Mouse (Mus musculus) macrophage (primary cell): ENCODE results near the gene Vmn2r47. TPM values are rescaled to one million over a fixed set of nuclear protein-coding genes. Genes with fewer than 3 reads are reported as not detected.
"Not testable (repeated sequence)": the region's sequence is repeated elsewhere in the genome, so short reads cannot be mapped to it uniquely, and the experiment has no call there.

ENCODE experiments used
- H3K27ac ChIP-seq: fragments of 350-480 bp; formaldehyde crosslinking; 2 replicates; pipeline ENCODE4 v1.9.0; 2021
- H3K36me3 ChIP-seq: fragments of 350-480 bp; formaldehyde crosslinking; 2 replicates; pipeline ENCODE4 v1.9.0; 2021; ENCODE audit errors: inconsistent target
- H3K4me3 ChIP-seq: fragments of 350-480 bp; formaldehyde crosslinking; 2 replicates; pipeline ENCODE4 v1.9.0; 2021; ENCODE audit errors: inconsistent target
- H3K79me2 ChIP-seq: fragments of 350-480 bp; formaldehyde crosslinking; 2 replicates; pipeline ENCODE4 v1.9.0; 2021; ENCODE audit errors: inconsistent target
- WGBS: methylation state at CpG from one replicate; pipeline ENCODE4 v1.1.7; 2026; ENCODE audit warnings: inconsistent platforms; ENCODE audit not compliant: missing documents; 5-methylcytosine and 5-hydroxymethylcytosine counted together
- polyA plus RNA-seq: library from polyadenylated mRNA; stranded (reverse); fragments of 250-400 nt; gene quantifications from 3 replicates; pipeline ENCODE4 v1.2.4, GENCODE M21; 2018; ENCODE audit warnings: inconsistent platforms
- total RNA-seq, 78 experiments: library from RNA; depleted of rRNA; stranded (reverse); fragments of 250-400 nt; gene quantifications; 1 replicate in 9 of 78; 2 replicates in 24 of 78; 3 replicates in 43 of 78; 4 replicates in 2 of 78; pipeline ENCODE4 v1.2.4; 2018; ENCODE audit warnings: inconsistent platforms in 56 of 78

Gene Vmn2r47
- total RNA-seq (2018; cell fraction: chromatin; rRNA removed) = not detected
- not detected for total RNA-seq (2018; cell fraction: cytosol; rRNA removed)
- total RNA-seq (2018; cell fraction: nucleus; rRNA removed) = not detected
- polyA plus RNA-seq = not detected in 3 replicates

GRCm38 (mm10) chr7:9841225-9841624, at the start of gene Vmn2r47:
Gene Vmn2r47, minus strand, starts transcription at chr7:9841325.
- H3K27ac ChIP-seq, H3K36me3 ChIP-seq, H3K79me2 ChIP-seq, H3K4me3 ChIP-seq: not testable (repeated sequence)
- no CpG with 5 or more reads among the region's 1 CpGs for WGBS

DNA sequence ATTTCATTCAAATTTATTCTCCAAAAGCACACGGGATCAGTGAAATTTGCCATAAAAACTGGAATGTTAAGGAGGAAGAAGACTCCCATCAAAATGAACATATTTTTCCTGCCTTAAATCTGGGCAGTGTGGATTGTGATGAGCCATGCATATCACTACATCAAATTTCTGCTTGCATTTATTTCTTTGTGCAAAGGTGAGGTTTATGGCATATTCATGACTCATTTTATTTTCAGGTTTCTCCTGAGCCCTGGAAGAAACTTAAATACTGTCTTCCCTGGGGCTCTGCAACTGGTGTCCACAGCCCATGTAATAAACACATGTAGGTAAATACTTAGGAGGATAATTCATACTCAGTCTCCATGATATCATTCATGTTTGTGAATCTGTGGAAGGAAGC, 70.7 kb downstream of the Vmn2r47 start, which contains the start of gene Vmn2r46:
Gene Vmn2r46 (minus strand): TSS at position 101 of the 400 bp plus-strand sequence.
- not testable (repeated sequence) for H3K27ac ChIP-seq
- no CpG with 5 or more reads among the region's 1 CpGs for WGBS

More for the DNA sequence above, 70.7 kb downstream of the Vmn2r47 start, which contains the start of gene Vmn2r46:
- H3K4me3 ChIP-seq, H3K36me3 ChIP-seq, H3K79me2 ChIP-seq: not testable (repeated sequence)

Other genes starting within 250 kb of the Vmn2r47 start
- gene Vmn2r46, start 70.8 kb downstream of the Vmn2r47 start, polyA plus RNA-seq = not detected in 3 replicates
- not detected in 3 replicates for gene Vmn2r48, start 112.3 kb upstream of the Vmn2r47 start, polyA plus RNA-seq
- not detected in 3 replicates for gene Vmn2r49, start 150.9 kb upstream of the Vmn2r47 start, polyA plus RNA-seq
- not detected in 3 replicates for gene Vmn2r50, start 212.0 kb upstream of the Vmn2r47 start, polyA plus RNA-seq